Mouse (Mus musculus) left cerebral cortex, adult 2 months (tissue): Measurements from ENCODE around the gene Tgfb1i1. TPM values are rescaled to one million over a fixed set of nuclear protein-coding genes. Genes with fewer than 3 reads are reported as not detected.

Experiments used
- DNase-seq, 2 experiments: peaks; one replicate each; pipeline ENCODE4 v3.0.0; 2021 to 2022; ENCODE audit warnings: low spot score in 2 of 2, mixed read lengths in 1 of 2; ENCODE audit errors: extremely low spot score in 1 of 2
- H3K27ac ChIP-seq: fragments of 200-600 bp; 2 replicates; pipeline ENCODE4 v1.8.1; 2022
- H3K4me3 ChIP-seq: fragments of 200-600 bp; 2 replicates; pipeline ENCODE4 v1.8.1; 2022
- CTCF ChIP-seq: fragments of 200-600 bp; IDR thresholded peaks from 2 replicates; pipeline ENCODE4 v1.8.1; 2022; ENCODE audit warnings: antibody characterized with exemption, mild to moderate bottlenecking, moderate library complexity
- intact Hi-C: fragments of 180-260 bp; cut with DNase I; formaldehyde crosslinking; loops from one replicate; pipeline ENCODE4 v1.15.1; 2025
- total RNA-seq, 2 experiments: library from RNA; stranded (reverse); gene quantifications; 2 replicates each; pipeline ENCODE4 v1.2.3; 2021

Tgfb1i1 gene
- total RNA-seq, 2 experiments from 2014 or later: 18.9 to 22.2 TPM

GRCm38 (mm10) chr7:128235481-128235880 lies 11.1 kb upstream of the Tgfb1i1 start:
- DNase-seq: no peak
- Histone ChIP-seq H3K4me3 (no peak overlapping the region), H3K27ac (no peak overlapping the region)
- intact Hi-C loops: loop anchor here (5.0 kb wide), 2 partner anchors 62 to 457 kb away; partner anchors contain the start of gene BC017158
- no peak for TF ChIP-seq CTCF

GRCm38 (mm10) chr7:128236426-128236825 lies 10.2 kb upstream of the Tgfb1i1 start:
- no peak overlapping the region for H3K4me3 ChIP-seq
- H3K27ac ChIP-seq: peak overlapping the region; percentile 97
- intact Hi-C loops: loop anchor here (5.0 kb wide), 2 partner anchors 61 to 456 kb away; partner anchors contain the start of gene BC017158
- no peak for DNase-seq
- no peak for TF ChIP-seq CTCF

GRCm38 (mm10) chr7:128236856-128237592 lies 9.6 kb upstream of the Tgfb1i1 start, which contains the start of gene Armc5:
Gene Armc5, plus strand, starts transcription at chr7:128237342.
- H3K4me3 ChIP-seq: peak within 1 kb of the TSS; percentile 77
- H3K27ac ChIP-seq: peak within 1 kb of the TSS; percentile 97
- intact Hi-C loops: loop anchor here (5.0 kb wide), 2 partner anchors 60 to 455 kb away; partner anchors contain the start of gene BC017158
- DNase-seq: peak; percentile 80 to 88
- peak; percentile 92 for TF ChIP-seq CTCF

GRCm38 (mm10) chr7:128237593-128237926 lies 9.1 kb upstream of the Tgfb1i1 start:
- intact Hi-C loops: loop anchor here (5.0 kb wide), 2 partner anchors 60 to 455 kb away; partner anchors contain the start of gene BC017158
- no peak for TF ChIP-seq CTCF
- no peak for DNase-seq
- peak overlapping the region; percentile 97 for H3K27ac ChIP-seq
- peak overlapping the region; percentile 77 for H3K4me3 ChIP-seq

- intact Hi-C loops: loop anchor here (5.0 kb wide), 2 partner anchors 59 to 454 kb away; partner anchors contain the start of gene BC017158
- peak; percentile 100 for DNase-seq
- TF ChIP-seq CTCF: peak; percentile 14
- H3K27ac ChIP-seq: peak within 1 kb of the TSS; percentile 97
- H3K4me3 ChIP-seq: peak within 1 kb of the TSS; percentile 77
Observed at GRCm38 (mm10) chr7:128237927-128238778, 8.5 kb upstream of the Tgfb1i1 start, which contains the start of gene 9130023H24Rik. Gene 9130023H24Rik, minus strand, starts transcription at chr7:128238031.

- Histone ChIP-seq H3K27ac (no peak overlapping the region), H3K4me3 (peak overlapping the region; percentile 77)
- peak; percentile 51 for TF ChIP-seq CTCF
- no peak for DNase-seq
- intact Hi-C loops: loop anchor here (5.0 kb wide), 2 partner anchors 58 to 453 kb away; partner anchors contain the start of gene BC017158
Observed at GRCm38 (mm10) chr7:128238991-128239390, 7.6 kb upstream of the Tgfb1i1 start.

GRCm38 (mm10) chr7:128240131-128240784 lies 6.4 kb upstream of the Tgfb1i1 start:
- no peak for DNase-seq
- intact Hi-C loops: no loop called here
- no peak overlapping the region for H3K4me3 ChIP-seq
- TF ChIP-seq CTCF: no peak
- no peak overlapping the region for H3K27ac ChIP-seq

GRCm38 (mm10) chr7:128242331-128242730 lies 4.3 kb upstream of the Tgfb1i1 start:
- no peak overlapping the region for H3K27ac ChIP-seq
- DNase-seq: no peak
- no peak for TF ChIP-seq CTCF
- no peak overlapping the region for H3K4me3 ChIP-seq
- intact Hi-C loops: no loop called here

- TF ChIP-seq CTCF: no peak
- intact Hi-C loops: no loop called here
- Histone ChIP-seq H3K4me3 (no peak overlapping the region), H3K27ac (no peak overlapping the region)
- no peak for DNase-seq
Observed at GRCm38 (mm10) chr7:128243921-128244320, 2.7 kb upstream of the Tgfb1i1 start.

GRCm38 (mm10) chr7:128244410-128245025 lies 2.1 kb upstream of the Tgfb1i1 start:
- TF ChIP-seq CTCF: no peak
- no peak overlapping the region for H3K4me3 ChIP-seq
- no peak for DNase-seq
- H3K27ac ChIP-seq: no peak overlapping the region
- intact Hi-C loops: loop anchor here (5.0 kb wide), 2 partner anchors 173 to 463 kb away; partner anchors contain the start of gene Rgs10

- no peak for DNase-seq
- peak overlapping the region; percentile 57 for H3K27ac ChIP-seq
- no peak overlapping the region for H3K4me3 ChIP-seq
- intact Hi-C loops: loop anchor here (5.0 kb wide), 2 partner anchors 172 to 462 kb away; partner anchors contain the start of gene Rgs10
- TF ChIP-seq CTCF: no peak
Observed at GRCm38 (mm10) chr7:128245547-128245946, 1.1 kb upstream of the Tgfb1i1 start.
